Mouse (Mus musculus) heart, adult 18-20 months (tissue): ENCODE data around the gene Tmem219. TPM values are rescaled to one million over a fixed set of nuclear protein-coding genes. Genes with fewer than 3 reads are reported as not detected.
A peak's percentile ranks its signal among the peaks of the same experiment; 100 is the strongest.
"Not testable (repeated sequence)": the region's sequence is repeated elsewhere in the genome, so short reads cannot be mapped to it uniquely, and the experiment has no call there.

Experiments
- DNase-seq, 2 experiments: peaks; one replicate each; pipeline ENCODE4 v3.0.0; 2021 to 2022; ENCODE audit warnings: mixed read lengths in 1 of 2
- total RNA-seq, 2 experiments: library from RNA; stranded (reverse); gene quantifications; 2 replicates each; pipeline ENCODE4 v1.2.3; 2021

Tmem219 gene
- total RNA-seq, 2 experiments from 2014 or later = 10.4 to 10.6 TPM

DNA sequence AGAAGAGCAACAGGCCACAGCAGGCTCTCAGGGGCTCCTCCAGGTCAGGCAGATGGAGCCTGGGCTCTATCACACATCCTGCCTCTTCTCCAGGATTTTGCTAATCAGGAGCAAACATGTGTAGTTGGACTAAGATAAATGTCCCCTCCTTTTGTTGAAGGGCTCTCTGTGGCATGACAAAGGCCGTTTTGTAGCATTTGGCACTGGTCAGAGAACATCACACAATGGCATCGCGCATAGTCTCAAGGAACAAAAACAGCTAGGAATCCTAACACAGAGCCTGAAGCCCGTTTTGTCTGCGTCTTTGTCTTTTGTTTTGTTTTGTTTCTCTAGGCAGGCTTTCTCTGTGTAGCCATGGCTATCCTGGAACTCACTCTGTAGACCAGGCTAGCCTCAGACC, 1.3 kb upstream of the Tmem219 start:
- no peak for DNase-seq

DNA sequence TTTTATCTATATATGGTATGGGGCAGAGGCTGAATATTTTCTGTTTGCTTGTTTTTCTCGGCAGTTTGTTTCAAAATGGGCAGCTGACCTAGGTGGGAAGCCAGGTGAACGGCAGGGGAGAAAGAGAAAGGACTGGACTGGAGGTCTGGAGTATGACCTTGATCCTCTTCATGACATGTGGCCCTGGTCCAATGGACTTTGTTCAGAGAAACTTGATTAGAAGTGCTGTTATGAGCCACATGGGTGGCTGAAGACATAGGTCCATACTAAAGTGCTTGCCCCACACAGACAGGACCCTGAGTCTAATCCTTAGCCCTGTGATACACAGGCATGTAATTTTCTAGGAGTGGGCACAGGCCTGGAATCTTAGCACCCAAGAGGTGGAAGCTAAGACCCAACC, 1.2 kb downstream of the Tmem219 start:
- DNase-seq = no peak

DNA sequence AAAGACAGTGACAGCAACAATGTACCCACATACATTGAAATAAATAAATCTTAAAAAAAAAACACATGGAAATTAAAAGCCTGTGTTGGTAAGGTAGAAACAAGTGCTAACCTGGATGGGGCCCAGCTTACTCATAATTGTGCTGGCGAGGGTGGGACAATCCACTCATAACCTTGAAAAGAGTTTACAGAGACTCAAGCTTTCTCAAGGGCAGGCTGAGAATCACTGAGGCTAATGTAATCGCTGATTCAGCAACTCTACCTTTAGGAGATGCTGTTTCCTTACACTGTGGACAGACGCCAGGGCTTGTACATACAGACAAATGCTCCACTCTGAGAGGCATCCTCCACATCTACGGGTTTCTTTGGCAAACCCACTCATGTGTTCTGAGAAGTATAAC, 2.7 kb downstream of the Tmem219 start:
- no peak for DNase-seq

DNA sequence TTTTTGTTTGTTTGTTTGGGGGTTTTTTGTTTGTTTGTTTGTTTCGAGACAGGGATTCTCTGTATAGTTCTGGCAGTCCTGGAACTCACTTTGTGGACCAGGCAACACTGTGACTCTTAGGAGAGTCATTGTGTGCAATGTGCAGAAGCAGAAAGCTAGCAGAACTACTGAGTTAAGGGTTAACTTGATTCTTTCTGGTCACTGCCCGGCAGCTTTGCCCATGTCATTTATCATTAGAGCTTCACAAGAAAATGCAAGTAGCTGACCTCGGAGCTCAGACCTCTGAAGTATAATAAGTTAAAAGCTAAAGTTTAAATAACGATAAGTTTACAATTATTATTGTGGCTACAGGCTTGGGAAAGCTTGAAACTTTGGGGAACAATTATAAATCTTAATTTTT, 4.4 kb downstream of the Tmem219 start:
- not testable (repeated sequence) for DNase-seq

DNA sequence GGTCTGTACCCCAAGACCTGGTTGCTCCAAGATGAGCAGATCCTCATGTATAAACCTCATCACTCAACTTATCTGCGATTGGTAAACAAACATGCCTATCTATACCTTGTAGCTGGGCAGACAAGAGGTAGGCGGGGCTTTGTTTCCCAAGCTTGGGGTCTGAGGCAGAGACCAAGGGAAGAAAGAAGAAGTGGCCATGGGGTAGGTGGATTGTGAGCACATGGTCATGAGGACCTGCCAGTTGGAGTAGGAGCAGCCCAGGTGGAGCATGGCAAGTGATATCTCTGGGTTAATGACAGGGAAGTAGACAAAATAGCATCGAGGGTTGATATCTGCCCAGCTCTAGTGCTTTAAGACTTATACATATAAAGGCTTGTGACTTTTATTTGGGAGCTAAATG, 7.9 kb downstream of the Tmem219 start:
- no peak for DNase-seq

DNA sequence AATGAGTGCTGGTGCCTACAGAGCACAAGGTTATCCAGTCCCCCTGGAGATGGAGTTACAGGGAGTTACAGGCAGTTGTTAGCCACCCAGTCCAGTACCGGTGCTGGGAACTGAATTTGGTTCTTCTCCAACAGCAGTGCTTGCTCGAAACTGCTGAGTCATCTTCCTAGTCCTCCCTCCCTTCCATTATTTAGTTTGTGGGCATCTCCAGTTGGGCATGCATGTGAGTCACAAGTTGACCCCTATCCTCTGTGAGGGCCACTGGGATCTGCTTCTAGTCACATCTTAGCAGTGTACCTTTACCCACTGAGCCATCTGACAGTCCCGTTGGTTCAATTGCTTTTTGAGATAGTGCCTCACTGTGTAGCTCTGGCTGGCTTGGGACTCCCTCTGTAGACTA, 17.1 kb downstream of the Tmem219 start:
- DNase-seq = no peak

DNA sequence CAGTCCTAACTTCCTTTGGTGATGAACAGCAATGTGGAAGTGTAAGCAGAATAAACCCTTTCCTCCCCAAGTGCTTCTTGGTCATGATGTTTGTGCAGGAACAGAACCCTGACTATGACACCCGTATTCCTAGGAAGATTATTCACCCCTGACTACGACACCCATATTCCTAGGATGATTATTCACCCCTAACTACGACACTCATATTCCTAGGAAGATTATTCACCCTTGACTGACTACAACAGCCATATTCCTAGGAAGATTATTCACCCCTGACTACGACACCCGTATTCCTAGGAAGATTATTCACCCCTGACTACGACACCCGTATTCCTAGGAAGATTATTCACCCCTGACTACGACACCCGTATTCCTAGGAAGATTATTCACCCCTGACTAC, 22.9 kb downstream of the Tmem219 start:
- DNase-seq = not testable (repeated sequence)

DNA sequence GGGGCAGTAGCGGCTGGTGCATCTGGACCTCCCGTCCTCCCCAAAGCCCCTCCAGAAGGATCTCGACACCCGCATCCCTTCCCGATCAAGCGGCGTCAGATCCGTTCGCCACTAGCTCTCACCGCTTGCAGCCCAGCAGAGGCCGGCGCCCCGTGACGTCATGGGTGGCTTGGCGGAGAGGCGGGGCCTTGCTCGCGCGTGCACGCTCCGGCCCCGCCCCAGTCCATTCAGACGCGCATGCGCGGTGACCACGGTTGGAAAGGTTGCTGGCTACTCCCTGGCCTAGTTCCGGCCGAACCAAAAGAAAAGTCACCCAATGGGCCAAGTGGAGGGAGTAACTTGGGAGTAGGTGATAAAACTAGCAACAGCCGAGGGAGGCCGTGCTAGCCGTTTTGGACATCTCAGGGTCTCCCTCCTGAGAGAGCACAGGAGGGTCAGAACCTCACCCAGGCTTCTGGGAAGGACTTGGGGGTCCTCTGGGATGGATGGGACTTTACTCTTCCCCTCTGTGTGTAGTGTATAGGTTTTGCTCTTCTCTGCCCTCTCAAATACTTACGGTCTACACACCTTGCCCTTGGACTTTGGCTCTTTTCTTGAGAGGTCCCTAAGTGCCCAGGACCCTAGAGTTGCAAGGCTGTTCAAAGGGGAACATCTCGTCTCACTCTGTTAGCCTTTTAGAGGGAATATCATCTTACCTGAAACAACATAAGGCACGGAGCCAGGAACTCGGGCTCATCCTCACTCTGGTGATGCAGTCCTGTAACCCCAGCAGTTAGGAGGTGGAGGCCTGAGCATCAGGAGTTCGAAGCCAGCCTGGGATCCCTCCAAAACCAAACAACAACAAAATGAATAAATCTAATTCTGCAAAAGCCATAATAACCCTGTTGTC, 24.4 kb downstream of the Tmem219 start:
- peak; percentile 97 to 98 for DNase-seq

DNA sequence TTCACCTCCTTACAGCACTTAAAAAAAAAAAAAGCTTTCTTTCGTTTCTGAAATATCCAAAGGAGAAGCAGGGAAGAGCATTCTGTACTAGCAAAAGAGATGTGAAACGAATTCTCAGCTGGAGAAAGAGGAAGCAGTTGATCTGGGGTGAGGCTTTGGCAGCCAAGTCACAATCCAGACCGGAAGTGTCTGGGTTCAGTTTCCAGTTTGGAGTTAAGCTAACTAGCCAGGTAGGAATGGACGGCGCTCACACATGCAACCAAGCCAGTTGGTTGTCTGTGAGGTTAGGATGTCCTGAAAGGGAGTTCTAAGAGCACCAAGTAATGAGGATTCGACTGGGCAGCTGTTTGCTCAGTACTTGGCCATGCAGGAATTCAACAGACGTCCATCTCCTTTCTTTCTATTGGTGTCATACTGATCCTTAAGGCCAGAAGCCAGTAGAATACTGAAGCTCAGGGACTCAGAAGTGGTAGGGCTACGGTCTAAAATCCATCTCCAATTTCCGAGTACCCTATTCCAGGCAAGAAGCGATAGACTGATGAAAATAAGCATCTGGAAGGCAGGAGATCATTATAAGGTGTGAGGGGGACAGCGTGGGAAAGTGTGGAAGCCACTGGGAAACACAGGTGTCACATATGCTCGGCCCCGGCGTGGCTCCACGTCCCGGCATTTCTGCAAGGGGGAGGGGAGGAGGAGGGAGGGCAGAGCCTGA, 25.2 kb downstream of the Tmem219 start:
- DNase-seq = peak; percentile 69 to 80

DNA sequence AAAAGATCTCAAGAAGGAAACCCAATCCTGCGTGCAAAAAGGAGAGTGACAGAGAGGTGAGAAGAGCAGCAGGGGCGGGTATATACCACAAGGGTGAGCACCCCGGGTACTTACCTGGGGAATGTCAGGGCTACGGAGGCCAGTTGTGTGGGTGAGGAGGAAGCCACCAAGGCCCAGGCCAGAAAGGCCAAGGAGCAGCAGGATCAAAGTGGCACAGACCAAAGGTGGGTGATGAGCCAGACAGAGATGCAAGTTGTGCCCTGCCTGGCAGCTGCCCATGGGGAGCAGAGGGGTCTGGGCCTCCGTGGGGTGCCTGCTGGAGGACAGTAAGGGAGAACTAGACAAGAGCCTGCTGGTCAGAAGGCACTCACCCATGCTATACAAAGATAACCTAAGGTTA, 25.8 kb downstream of the Tmem219 start:
- peak in 1 of 2 experiments; percentile 29 for DNase-seq

DNA sequence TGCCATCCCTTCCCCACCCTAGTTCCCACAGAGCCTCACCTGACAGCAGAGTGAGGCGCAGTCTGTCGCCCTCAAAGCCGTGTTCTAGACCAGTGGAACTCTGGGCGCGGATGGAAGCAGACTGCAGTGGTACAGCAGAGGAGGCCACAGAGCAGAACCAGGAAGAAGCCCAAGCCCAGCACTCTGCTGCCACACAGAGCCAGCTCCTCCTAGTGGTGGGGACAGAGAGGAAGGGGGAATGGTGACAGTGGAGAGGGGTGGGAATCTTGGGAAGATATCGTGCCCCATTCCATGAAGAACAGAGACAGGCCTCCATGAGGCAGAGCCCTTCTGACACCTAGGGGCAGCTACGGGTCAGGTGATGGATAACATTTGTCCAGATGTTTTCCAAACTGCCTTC, 33.9 kb downstream of the Tmem219 start:
- peak in 1 of 2 experiments; percentile 31 for DNase-seq

DNA sequence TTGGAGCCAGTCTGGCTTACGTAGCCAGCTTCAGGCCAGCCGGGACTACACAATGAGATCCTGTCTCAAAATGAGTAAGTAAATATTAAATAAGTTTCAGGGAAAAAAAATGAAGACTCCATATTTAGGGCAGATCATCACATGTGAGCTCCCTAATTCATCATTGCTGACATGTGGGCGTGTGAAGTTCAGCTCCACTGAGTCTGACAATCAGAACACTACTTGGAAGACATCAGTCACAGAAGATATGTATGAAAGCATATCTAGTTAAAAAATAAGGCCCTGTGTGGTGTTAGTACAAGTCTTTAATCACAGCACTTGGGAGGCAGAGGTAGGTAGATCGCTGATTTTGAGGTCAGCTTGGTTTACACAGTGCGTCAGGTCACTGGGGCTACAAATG, 35.4 kb downstream of the Tmem219 start:
- no peak for DNase-seq

DNA sequence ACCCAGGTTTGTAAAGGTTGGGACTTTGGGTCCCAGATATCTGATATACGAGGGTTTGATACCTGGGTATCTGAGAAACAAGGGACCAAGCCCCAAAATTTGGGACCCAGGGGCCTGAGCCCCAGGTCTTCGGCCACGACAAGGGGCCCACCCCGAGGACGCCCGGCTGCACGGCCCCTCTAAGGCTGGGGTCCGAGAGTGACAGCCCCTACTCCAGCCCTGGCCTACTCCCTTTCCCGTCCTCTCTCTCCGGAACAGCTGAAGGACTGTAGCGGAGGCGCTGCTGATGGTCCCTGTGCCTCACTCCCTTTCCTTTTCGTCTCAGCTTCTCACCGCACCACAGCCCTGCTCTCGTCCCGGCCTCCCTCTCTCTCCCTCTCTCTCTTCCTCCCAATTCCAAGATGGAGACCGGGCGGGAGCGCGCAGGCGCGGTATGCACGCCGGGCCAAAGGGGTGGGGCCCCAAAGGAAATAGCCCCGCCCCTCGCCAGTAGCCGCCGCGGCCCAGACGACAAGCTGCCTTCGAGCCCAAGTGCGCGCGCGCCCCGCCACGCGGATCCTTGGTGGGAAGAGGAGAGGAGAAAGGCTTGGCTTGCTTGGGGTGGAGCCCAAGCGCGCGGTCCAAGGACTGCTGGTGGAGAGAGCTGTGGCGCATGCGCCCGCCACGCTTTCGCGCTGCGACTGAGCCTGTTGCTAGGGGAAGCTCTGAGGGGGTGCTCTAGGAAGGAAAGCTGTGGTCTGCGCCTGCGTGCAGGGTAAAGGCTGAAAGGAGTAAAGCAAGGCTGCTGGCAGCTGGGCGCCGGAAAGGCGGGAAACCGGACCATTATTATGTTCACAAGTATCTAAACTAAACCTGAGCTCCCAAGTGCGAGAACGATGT, 38.2 kb downstream of the Tmem219 start, which contains the start of gene Taok2:
TSS of gene Taok2 (minus strand) at position 418 of the 879 bp plus-strand sequence.
- peak; percentile 97 to 99 for DNase-seq

DNA sequence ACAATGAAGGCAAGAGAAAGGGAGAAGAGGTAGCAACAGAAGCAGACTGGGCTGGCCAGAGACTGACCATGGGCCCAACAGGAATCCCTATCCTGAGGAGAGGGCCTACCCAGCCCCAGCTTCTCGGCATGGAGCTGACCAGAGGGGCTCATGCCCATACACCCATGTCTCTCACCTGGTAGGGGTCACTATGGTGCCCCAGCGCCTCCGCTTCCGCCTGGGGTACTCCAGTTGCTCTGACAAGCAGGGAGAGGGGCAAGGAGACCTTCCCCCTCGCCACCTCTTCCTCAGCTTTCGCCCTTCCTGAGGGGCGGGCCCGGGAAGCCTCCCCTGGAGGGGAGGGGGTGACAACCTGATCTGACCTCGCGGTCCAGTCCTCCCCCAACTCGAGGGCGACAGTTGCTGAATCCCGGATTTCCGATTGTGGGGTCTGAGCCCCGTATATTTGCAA, 39.0 kb downstream of the Tmem219 start:
- peak in 1 of 2 experiments; percentile 45 for DNase-seq

DNA sequence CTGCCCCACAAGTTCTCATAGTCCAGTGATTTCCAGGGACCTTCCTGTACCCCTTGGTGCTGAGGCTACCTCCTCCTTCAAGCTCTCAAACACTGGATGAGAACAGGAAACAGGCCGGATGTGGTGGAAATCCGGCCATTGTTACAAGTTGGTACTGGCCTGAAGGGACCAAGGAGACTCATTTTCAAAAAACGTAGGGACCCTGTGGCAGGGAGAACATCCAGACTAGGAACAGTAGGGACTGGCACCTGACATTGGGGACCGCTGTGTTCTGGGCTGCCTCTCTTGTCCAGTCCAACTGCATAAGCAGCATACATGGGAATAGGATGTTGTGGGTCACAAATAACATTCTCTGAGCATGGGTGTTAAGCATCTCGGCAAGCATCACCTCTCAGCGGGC, 41.7 kb downstream of the Tmem219 start:
- DNase-seq = peak; percentile 57 to 79

DNA sequence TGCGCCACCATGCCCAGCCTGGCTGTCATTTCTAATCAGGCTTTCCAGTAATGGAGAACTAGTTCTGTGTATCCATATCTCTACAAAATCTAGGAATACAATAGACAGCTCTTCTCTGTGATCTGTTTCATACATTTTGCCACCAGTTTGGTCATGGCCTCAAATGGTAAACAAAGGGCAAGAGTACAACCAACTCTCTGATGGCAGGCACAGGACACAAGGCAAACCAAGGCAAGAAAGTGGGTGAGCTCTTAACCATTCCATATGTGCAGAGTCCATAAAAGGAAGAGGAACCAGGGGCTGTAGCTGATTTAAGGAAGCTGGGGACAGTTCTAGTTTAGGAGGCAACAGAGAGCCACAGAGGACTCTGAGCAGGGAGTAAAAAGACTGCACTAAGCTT, 45.5 kb downstream of the Tmem219 start:
- no peak for DNase-seq

DNA sequence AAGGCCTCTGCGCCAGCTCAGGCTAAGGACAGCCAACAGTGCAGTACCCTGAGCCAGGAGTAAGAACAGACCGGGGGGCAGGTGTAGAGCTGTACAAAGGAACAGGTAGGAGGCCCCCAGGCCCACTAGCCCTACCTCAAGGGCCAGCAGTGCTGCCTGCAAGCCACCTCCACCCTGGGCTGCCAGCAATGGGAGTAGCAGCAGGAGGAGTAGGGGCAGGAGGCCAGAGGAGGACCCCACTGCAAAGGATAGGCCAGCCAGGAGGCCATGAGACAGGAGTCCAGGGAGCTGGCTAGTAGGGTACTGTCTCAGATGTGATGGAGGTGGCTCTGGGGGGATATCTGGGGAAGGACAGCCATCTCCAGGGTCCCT, 52.2 kb downstream of the Tmem219 start:
- no peak for DNase-seq

DNA sequence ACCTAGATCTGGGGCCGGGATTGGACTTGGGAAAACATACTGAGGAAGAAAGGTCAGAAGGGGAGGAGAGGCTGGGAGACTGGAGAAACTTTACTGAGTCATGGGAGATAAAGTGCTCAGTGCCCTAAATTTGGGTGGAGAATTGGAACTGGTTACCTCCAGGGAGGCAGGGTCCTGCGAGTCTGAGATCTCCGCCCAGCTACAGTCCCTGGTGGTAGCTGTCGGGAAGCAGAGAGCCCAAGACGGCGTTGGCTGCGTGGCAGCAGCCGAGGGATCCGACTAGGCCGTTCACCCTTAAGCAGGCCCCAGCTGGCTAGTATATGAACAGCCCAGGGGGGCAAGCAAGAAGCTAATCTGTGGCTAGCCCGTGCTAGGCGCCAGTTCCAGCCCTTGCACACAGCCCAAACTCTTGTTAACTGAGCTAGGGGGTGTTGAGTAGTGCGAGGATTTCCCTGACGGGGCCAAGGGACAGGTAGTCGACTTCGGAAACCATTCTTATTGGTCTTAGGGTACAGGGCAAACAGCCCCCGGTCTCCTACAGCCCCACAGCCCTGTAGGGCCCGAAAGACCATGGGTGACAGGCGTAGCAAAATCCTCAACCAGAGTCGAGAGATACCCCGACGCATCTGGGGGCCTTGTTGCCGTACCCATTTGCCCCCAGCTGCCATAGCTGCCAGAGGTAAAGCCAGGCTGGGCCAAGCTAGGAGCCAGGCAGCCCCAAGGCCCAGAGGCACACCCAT, 52.8 kb downstream of the Tmem219 start:
- peak; percentile 34 to 64 for DNase-seq

DNA sequence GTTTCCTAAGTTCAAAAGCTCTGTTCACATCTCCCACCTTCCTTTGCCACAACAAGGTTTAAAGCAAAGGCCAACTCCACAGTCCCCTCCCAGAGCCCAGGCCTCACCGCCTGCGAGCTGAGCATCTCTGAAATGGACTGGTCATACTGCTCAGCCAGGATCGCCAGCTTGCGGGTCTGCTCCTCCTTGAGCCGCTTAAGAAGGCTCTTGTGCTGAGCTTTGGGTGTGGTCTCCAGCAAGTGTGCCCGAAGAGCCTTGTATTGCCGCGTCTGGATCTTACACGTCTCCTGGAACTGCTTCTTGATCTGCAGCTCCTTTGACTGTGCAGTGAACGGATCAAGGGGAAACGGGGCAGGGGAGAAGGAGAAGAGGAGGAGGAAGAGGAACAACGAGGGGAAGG, 54.7 kb downstream of the Tmem219 start:
- DNase-seq = no peak

DNA sequence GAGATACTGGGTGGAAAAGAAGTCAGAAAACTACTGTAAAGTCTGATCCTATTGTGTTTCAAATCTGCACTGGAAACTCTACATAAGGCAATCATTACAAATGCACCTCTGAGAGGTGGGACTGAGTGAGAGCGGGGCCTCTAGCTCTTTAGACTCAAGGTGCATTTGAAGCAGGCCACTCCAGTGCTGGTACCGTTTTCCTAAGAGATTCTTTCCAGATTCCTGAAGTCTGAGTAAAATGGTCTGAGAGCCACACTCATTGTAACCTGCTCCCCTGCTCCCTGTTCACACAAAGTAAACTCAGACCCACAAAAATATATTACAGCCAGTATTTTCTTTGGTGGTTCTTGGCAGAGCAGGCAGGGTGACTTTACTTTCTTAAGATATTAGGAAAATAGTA, 55.2 kb downstream of the Tmem219 start:
- no peak for DNase-seq

DNA sequence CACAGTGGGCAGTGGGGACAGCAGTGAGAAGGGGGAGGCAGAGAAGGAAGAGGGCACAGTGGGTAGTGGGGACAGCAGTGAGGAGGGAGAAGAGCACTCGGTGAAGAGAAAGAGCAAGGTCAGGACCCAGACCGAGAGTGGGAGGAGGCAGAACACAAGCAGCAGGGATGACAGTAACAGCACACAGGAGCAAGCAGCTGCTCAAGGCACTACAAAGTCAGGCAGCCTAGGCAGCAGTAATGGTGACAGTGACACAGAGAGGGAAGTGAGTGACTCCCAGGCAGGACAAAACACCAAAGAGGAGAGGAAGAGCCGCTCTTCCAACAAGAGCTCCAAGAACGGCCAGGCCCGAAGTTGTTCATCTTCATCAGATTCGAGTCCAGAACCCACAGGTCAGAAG, 58.9 kb downstream of the Tmem219 start:
- DNase-seq = no peak
